Mouse (Mus musculus): Measurements from ENCODE around the gene Slc39a5. TPM values are rescaled to one million over a fixed set of nuclear protein-coding genes. Genes with fewer than 3 reads are reported as not detected.

The Slc39a5 gene
- total and polyA plus RNA-seq, 2 experiments from 2014 or later = 0.58 to 0.66 TPM

DNA sequence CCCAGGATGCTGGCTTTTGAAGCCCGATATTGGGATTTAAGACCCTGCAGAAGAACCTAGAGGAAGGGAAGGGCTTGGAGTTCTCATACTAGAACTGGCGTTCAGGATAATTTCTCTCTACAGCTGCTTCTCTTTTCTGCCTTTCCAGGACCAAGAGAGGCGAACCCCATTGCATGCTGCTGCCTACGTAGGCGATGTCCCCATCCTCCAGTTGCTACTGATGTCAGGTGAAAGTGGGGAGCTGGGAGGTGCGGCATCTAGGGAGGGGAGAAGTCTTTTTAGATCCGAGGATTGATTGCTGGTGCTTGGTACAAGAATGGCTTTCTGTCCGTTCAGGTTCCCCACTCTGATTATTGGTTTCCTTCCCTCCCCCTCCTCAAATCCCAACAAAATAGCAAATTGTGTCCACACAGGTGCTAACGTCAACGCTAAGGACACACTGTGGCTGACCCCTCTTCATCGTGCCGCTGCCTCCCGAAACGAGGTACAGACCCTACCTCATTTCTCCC, 23.0 kb downstream of the Slc39a5 start:
- TF ChIP-seq CTCF (IDR thresholded peaks at IDR 0.05; ENCODE audit: low read depth) = no peak

DNA sequence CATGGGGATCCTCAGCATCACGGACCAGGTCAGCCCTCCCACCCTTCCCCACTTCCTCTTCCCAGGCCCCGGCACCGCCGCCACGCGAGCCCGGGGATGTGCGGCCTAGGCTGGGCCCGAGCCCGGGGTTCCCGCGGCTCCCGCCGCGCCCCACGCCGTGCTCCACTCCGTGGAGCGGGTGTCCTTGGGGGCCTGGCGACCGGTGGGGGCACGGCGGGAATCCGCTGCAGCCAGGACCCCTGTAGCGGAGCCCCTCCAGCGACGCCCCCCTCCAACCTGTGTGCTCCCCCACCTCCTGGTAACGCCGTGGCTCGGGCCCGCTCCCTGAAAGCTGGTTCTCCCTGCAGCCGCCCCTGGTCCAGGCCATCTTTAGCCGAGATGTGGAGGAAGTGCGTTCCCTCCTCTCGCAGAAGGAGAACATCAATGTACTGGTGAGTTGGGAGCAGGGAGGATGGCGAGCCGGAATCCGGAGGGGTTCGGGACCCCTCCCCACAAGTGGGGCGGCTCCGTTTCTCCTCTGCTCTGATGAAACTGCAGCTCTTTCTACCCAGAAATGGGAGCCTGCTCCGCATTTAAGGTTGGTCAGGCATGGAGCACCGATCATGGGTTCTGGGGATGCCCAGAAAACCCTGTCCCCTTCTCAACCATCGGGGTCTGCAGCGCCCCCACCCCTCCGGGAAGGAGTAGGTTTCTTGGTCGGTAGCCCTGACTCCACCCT, 23.6 kb downstream of the Slc39a5 start:
- H3K9ac ChIP-seq (replicated peaks; ENCODE audit: low read length) = peak overlapping the region; percentile 99
- H3K36me3 ChIP-seq (ENCODE audit: insufficient read depth, low read length) = peaks cover 22% of the 10 kb centered on the region
- H3K27ac ChIP-seq = peak overlapping the region; percentile 98
- no peaks in the 10 kb centered on the region for H3K27me3 ChIP-seq (ENCODE audit: insufficient read depth, low read length)
- ATAC-seq = peak; percentile 69
- H3K4me1 ChIP-seq (ENCODE audit: insufficient read depth, low read length) = peaks cover 17% of the 10 kb centered on the region
- DNase-seq (ENCODE audit: low spot score) = peak; percentile 79
- H3K4me3 ChIP-seq (ENCODE audit: low read length) = peak overlapping the region; percentile 96
- 0% methylated on average over 43 of the region's 47 CpGs for WGBS
- TF ChIP-seq CTCF (IDR thresholded peaks at IDR 0.05; ENCODE audit: low read depth) = peak; percentile 36
- H3K9me3 ChIP-seq (ENCODE audit: low read length) = no peaks in the 10 kb centered on the region
- peak overlapping the region; percentile 75 for H3K4me2 ChIP-seq (ENCODE audit: low read depth, low read length)

More for the DNA sequence above, 23.0 kb downstream of the Slc39a5 start:
- Histone ChIP-seq H3K27me3 (ENCODE audit: insufficient read depth, low read length) (no peaks in the 10 kb centered on the region), H3K4me2 (ENCODE audit: low read depth, low read length) (peak overlapping the region; percentile 75), H3K27ac (peak overlapping the region; percentile 98), H3K9ac (replicated peaks; ENCODE audit: low read length) (peak overlapping the region; percentile 99), H3K4me1 (ENCODE audit: insufficient read depth, low read length) (peaks cover 17% of the 10 kb centered on the region), H3K36me3 (ENCODE audit: insufficient read depth, low read length) (peaks cover 29% of the 10 kb centered on the region), H3K9me3 (ENCODE audit: low read length) (no peaks in the 10 kb centered on the region), H3K4me3 (ENCODE audit: low read length) (peak overlapping the region; percentile 96)
- DNase-seq (ENCODE audit: low spot score) = no peak
- ATAC-seq = no peak; the same call in 1 of the 2 replicates
- WGBS = 55% methylated on average over 14 of the region's 14 CpGs

DNA sequence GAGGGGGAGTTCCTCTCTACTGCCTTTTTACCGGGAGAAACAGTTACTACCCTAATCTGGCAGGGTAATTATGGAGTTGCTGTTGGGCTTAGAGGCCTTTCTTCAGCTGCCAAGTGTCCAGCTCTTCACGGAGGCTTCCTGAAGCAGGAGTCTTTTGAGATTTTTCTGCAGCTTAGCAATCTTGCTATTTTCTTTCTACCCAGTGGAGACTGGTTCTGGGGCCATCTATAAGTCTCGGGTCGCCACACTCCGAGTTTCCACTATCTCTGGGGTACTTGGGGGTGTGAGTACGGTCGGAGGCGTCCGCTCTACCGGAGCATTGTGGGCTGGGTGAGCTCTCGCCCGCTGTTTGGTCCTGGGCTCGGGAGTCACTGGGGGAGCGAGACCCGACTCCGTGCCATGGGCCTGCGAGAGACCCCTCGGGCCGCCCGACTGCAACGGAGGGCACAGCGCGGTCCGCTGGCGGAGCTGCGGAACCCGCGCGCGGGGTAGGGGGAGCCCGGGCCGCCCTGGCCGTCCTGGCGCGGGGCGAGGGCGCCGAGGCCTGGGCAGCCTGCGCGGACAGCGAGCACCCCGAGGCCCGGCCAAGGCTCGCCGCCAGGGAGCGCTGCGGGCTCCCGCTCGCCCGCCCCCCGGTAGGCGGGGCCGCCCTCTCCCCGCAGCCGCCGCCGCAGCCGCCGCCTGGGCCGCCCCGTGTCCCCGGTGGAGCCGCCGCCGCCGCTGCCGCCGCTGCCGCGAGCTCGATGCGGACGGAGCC, 24.4 kb downstream of the Slc39a5 start, which contains the start of gene Ankrd52:
Gene Ankrd52 (plus strand): TSS at position 661 of the 757 bp plus-strand sequence.
- no peaks in the 10 kb centered on the region for H3K9me3 ChIP-seq (ENCODE audit: low read length)
- peak within 1 kb of the TSS; percentile 99 for H3K9ac ChIP-seq (replicated peaks; ENCODE audit: low read length)
- peak; percentile 16; the same call in 1 of the 2 replicates for TF ChIP-seq CTCF (IDR thresholded peaks at IDR 0.05; ENCODE audit: low read depth)
- H3K27ac ChIP-seq = peak within 1 kb of the TSS; percentile 98
- no peaks in the 10 kb centered on the region for H3K27me3 ChIP-seq (ENCODE audit: insufficient read depth, low read length)
- peak within 1 kb of the TSS; percentile 75 for H3K4me2 ChIP-seq (ENCODE audit: low read depth, low read length)
- ATAC-seq (peak; percentile 88), DNase-seq (ENCODE audit: low spot score) (peak; percentile 91)
- H3K4me1 ChIP-seq (ENCODE audit: insufficient read depth, low read length) = peaks cover 17% of the 10 kb centered on the region
- peaks cover 15% of the 10 kb centered on the region for H3K36me3 ChIP-seq (ENCODE audit: insufficient read depth, low read length)
- peak within 1 kb of the TSS; percentile 96 for H3K4me3 ChIP-seq (ENCODE audit: low read length)
- WGBS = under 1% methylated on average over 54 of the region's 73 CpGs

DNA sequence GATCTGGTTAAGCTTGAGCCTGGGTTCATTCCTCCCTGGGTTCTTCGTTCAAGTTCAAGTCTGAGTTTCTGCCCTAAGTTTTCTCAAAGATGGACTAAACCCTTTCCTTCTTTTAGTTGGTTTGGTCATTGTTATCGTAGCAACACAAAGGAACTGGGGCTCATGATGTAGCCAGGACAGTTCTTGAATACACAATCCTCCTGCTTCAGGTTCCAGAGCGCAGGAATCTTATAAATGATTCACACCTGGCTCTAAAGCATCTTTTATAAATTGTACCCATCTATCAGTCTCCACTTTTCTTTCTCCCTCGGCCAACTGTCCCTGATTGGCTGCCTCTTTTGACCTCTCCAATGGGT, 25.0 kb downstream of the Slc39a5 start:
- H3K4me3 ChIP-seq (ENCODE audit: low read length) = peak overlapping the region; percentile 96
- ATAC-seq = no peak
- no peak for TF ChIP-seq CTCF (IDR thresholded peaks at IDR 0.05; ENCODE audit: low read depth)
- H3K9ac ChIP-seq (replicated peaks; ENCODE audit: low read length) = peak overlapping the region; percentile 99
- no peaks in the 10 kb centered on the region for H3K9me3 ChIP-seq (ENCODE audit: low read length)
- peak overlapping the region; percentile 98 for H3K27ac ChIP-seq
- H3K36me3 ChIP-seq (ENCODE audit: insufficient read depth, low read length) = peaks cover 12% of the 10 kb centered on the region
- H3K4me2 ChIP-seq (ENCODE audit: low read depth, low read length) = peak overlapping the region; percentile 75
- WGBS = 39% methylated on average over 4 of the region's 4 CpGs
- peaks cover 17% of the 10 kb centered on the region for H3K4me1 ChIP-seq (ENCODE audit: insufficient read depth, low read length)
- no peaks in the 10 kb centered on the region for H3K27me3 ChIP-seq (ENCODE audit: insufficient read depth, low read length)
- no peak for DNase-seq (ENCODE audit: low spot score)

DNA sequence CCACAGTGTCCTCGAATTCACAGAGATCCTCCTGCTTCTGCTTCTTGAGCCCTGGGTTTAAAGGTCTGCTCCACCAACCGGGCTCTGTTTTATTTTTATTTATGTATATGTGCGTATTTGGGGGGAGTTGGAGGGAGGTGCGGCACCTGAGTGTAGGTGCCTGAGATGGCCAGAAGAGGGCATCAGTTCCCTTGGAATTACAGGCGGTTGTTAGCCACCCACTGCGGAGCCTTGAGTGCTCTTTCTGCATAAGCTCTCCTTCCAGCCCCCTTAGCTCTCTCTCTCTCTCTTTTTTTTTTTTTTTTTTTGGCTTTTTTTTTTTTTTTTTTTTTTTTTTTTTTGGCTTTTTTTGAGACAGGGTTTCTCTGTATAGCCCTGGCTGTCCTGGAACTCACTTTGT, 26.6 kb downstream of the Slc39a5 start:
- 83% methylated on average over 6 of the region's 6 CpGs for WGBS
- no peak overlapping the region for H3K27ac ChIP-seq
- H3K4me2 ChIP-seq (ENCODE audit: low read depth, low read length) = no peak overlapping the region
- ATAC-seq (no peak), DNase-seq (ENCODE audit: low spot score) (no peak)
- H3K27me3 ChIP-seq (ENCODE audit: insufficient read depth, low read length) = no peaks in the 10 kb centered on the region
- H3K4me3 ChIP-seq (ENCODE audit: low read length) = no peak overlapping the region
- H3K9ac ChIP-seq (replicated peaks; ENCODE audit: low read length) = no peak overlapping the region
- peaks cover 2% of the 10 kb centered on the region; the same call in 1 of the 2 replicates for H3K36me3 ChIP-seq (ENCODE audit: insufficient read depth, low read length)
- peaks cover 20% of the 10 kb centered on the region for H3K4me1 ChIP-seq (ENCODE audit: insufficient read depth, low read length)
- no peaks in the 10 kb centered on the region for H3K9me3 ChIP-seq (ENCODE audit: low read length)
- peak; percentile 26; the same call in 1 of the 2 replicates for TF ChIP-seq CTCF (IDR thresholded peaks at IDR 0.05; ENCODE audit: low read depth)

DNA sequence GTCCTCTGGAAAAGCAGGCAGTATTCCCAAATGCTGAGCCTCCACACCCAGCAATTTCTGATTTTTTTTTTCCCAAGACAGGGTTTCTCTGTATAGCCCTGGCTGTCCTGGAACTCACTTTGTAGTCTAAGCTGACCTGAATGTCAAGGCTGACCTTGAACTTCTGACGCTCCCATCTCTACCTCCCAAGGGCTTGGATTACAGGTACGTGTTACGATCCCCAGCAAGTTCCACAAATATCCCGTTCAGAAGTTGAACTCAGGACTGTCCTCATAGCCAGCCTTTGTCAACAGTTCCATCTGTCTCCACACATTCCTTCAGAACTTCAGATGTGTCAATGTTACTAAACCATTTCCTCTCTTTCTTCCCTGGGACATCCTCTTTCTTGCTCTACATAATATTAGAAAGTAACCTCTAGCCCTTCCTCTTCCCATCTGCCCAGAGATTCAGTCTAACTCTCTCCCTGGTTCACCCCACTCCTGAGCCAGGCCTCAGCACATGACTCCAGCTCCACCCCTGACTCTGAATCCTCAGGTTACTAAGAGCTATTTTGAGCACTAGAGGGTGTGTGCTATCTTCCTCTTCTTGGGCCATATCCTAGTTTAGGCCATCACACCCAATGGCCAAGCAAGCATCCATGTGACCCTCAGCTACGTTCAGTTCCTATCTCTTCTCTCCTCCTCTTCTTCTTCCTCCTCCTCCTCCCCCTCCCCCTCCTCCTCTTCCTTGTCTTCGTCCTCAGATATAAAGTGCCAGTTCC, 27.9 kb downstream of the Slc39a5 start:
- Histone ChIP-seq H3K4me3 (ENCODE audit: low read length) (no peak overlapping the region), H3K4me2 (ENCODE audit: low read depth, low read length) (no peak overlapping the region), H3K4me1 (ENCODE audit: insufficient read depth, low read length) (peaks cover 14% of the 10 kb centered on the region), H3K9ac (replicated peaks; ENCODE audit: low read length) (no peak overlapping the region), H3K27ac (no peak overlapping the region), H3K9me3 (ENCODE audit: low read length) (no peaks in the 10 kb centered on the region), H3K36me3 (ENCODE audit: insufficient read depth, low read length) (no peaks in the 10 kb centered on the region), H3K27me3 (ENCODE audit: insufficient read depth, low read length) (no peaks in the 10 kb centered on the region)
- no peak for TF ChIP-seq CTCF (IDR thresholded peaks at IDR 0.05; ENCODE audit: low read depth)
- no peak for ATAC-seq
- DNase-seq (ENCODE audit: low spot score) = no peak
- WGBS = 88% methylated on average over 6 of the region's 6 CpGs

Data from hindbrain, postnatal 0 days (tissue).